Mouse (Mus musculus) erythroblast, embryonic 14.5 days (primary cell): ENCODE results near the gene Mre11a. TPM values are rescaled to one million over a fixed set of nuclear protein-coding genes. Genes with fewer than 3 reads are reported as not detected.

Source experiments
- H3K27me3 ChIP-seq: 2 replicates; pipeline ENCODE4 v1.6.1; 2012; ENCODE audit warnings: inconsistent platforms; ENCODE audit not compliant: control insufficient read depth
- H3K36me3 ChIP-seq: 2 replicates; pipeline ENCODE4 v1.6.1; 2012; ENCODE audit warnings: mild to moderate bottlenecking, inconsistent platforms; ENCODE audit not compliant: control insufficient read depth
- H3K4me1 ChIP-seq: 2 replicates; pipeline ENCODE4 v1.6.1; 2012; ENCODE audit warnings: inconsistent platforms; ENCODE audit not compliant: control insufficient read depth
- H3K4me3 ChIP-seq: replicated peaks from 2 replicates; pipeline ENCODE3; 2012; ENCODE audit warnings: moderate library complexity, mild to moderate bottlenecking, inconsistent platforms
- H3K9me3 ChIP-seq: 2 replicates; pipeline ENCODE4 v1.6.1; 2012; ENCODE audit warnings: low read length, inconsistent platforms, mixed read lengths; ENCODE audit not compliant: control insufficient read depth
- GATA1 ChIP-seq: IDR thresholded peaks from 2 replicates; pipeline ENCODE4 v1.6.1; 2012; ENCODE audit warnings: low read length, inconsistent platforms, mixed read lengths
- TAL1 ChIP-seq: IDR thresholded peaks from 3 replicates; pipeline ENCODE4 v1.6.1; 2012; ENCODE audit warnings: low read length, inconsistent platforms, mixed read lengths
- polyA plus RNA-seq: library from polyadenylated mRNA; stranded (reverse); fragments of >175 nt; gene quantifications from 2 replicates; pipeline ENCODE4 v1.2.3, GENCODE M21; 2012

Gene Mre11a
- polyA plus RNA-seq, 1 experiment = 0.50 TPM

DNA sequence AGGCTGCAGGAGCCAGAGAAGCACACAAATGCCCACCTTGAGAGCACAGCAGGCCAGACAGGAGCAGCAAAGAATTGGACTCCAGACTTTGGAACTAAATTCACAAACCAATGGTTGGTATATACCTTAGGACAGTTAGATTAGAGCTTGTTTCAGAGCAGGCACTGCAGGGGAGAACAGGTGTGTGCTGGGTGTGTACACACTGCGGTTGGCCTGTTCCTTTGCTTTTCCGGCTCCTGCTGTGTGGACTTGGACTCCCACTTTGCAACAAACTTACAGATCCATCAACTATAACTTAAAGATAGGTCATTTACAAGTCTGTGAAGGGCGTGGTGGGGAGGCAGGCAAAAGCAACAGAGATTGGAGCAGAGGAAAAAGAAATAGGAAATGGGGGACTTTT lies 74.3 kb downstream of the Mre11a start:
- no peak overlapping the region for H3K4me3 ChIP-seq
- peaks cover 43% of the 10 kb centered on the region for H3K27me3 ChIP-seq
- H3K9me3 ChIP-seq = no peaks in the 10 kb centered on the region
- TF ChIP-seq GATA1 (no peak), TAL1 (no peak)
- H3K36me3 ChIP-seq = no peaks in the 10 kb centered on the region
- no peaks in the 10 kb centered on the region for H3K4me1 ChIP-seq

DNA sequence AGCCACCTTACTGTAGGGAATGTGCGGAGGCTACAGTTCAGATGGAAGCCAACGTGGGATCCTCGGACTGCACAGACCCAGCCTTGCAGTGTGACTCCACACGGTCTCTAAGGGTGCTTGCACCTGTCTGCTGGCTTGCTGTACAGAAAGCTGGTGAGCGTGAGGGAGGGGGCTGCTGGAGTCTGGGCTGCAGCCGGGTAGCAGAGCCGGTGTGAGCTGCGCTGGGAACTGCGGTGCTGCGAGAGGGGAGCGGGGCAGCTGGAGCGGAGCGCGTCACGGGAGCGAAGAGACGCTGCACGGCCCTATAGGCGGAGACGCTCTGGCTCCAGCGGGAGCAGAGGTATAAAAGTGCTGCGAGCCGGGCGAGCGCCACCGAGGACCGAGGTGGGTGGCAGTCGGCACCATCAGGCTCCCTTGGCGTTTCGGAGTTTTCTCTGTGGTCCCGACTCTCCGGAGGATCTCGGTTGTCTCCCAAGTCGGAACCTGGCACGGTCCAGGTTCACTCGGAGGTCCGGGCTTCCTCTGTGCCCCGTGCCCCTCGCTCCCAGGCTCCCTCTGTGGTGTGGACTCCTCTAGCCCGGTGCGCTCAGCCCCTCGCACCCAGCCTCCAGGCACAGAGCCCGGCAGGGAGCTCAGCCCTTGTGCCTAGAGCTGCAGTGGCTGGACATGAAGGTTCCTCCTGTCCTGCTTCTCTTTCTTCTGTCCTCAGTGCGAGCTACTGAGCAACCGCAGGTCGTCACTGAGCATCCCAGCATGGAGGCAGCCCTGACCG lies 75.6 kb downstream of the Mre11a start, which contains the start of gene Gpr83:
Gene Gpr83 (plus strand): TSS at position 343 of the 772 bp plus-strand sequence.
- H3K4me3 ChIP-seq = no peak within 1 kb of the TSS
- no peaks in the 10 kb centered on the region for H3K9me3 ChIP-seq
- H3K36me3 ChIP-seq = no peaks in the 10 kb centered on the region
- H3K27me3 ChIP-seq = peaks cover 43% of the 10 kb centered on the region
- no peaks in the 10 kb centered on the region for H3K4me1 ChIP-seq
- TF ChIP-seq GATA1 (no peak), TAL1 (no peak)

DNA sequence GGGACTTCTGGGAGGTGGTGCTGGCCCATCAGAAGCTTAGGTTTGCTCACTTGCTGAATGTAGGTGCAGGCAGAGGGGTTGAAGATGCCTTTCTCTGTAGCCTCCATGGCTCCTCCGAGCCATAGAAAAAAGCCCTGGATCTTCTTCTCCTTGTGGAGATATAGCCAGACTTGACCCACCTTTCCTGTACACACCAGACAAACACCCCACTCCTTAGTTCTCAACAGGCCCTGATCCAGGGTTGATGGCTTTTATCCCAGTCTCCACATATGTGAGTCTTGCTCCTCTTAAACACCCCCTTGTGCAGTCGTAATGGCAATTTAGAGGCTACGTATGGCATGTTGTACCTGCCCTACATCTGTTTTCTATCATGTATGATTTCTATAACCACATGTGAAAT lies 78.7 kb downstream of the Mre11a start:
- Histone ChIP-seq H3K4me1 (no peaks in the 10 kb centered on the region), H3K36me3 (no peaks in the 10 kb centered on the region), H3K4me3 (no peak overlapping the region), H3K27me3 (peaks cover 43% of the 10 kb centered on the region), H3K9me3 (no peaks in the 10 kb centered on the region)
- TF ChIP-seq TAL1 = no peak
- TF ChIP-seq GATA1 = no peak

DNA sequence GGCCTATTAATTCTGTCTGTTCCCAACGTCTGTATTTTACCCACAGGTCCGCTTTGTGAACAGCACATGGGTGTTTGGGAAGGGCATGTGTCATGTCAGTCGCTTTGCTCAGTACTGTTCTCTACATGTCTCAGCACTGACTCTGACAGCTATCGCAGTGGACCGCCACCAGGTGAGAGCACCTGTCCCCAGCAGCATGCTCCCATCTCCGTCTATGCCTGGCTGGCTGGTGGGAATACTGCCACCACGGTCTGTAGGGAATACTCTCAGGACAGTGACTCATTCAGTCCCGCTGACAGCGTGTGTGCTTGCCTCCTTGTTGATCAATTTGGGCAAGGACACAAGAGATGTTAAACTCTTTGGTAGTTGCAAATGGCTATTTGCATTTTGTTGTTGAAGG lies 80.3 kb downstream of the Mre11a start:
- Histone ChIP-seq H3K36me3 (no peaks in the 10 kb centered on the region), H3K27me3 (peaks cover 27% of the 10 kb centered on the region), H3K9me3 (no peaks in the 10 kb centered on the region), H3K4me3 (no peak overlapping the region), H3K4me1 (no peaks in the 10 kb centered on the region)
- TF ChIP-seq GATA1 (no peak), TAL1 (no peak)

- no peak overlapping the region for H3K4me3 ChIP-seq
- no peaks in the 10 kb centered on the region for H3K9me3 ChIP-seq
- no peaks in the 10 kb centered on the region for H3K4me1 ChIP-seq
- H3K36me3 ChIP-seq = no peaks in the 10 kb centered on the region
- no peak for TF ChIP-seq GATA1
- no peak for TF ChIP-seq TAL1
- peaks cover 5% of the 10 kb centered on the region for H3K27me3 ChIP-seq
Measured at GRCm38 (mm10) chr9:14866957-14867356, 82.5 kb downstream of the Mre11a start.

DNA sequence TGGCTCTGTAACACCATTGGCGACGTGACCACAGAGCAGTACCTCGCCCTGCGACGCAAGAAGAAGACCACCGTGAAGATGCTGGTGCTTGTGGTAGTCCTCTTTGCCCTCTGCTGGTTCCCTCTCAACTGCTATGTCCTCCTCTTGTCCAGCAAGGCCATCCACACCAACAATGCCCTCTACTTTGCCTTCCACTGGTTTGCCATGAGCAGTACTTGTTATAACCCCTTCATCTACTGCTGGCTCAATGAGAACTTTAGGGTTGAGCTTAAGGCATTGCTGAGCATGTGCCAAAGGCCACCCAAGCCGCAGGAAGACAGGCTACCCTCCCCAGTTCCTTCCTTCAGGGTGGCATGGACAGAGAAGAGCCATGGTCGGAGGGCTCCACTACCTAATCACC lies 83.9 kb downstream of the Mre11a start:
- H3K9me3 ChIP-seq = no peaks in the 10 kb centered on the region
- H3K4me3 ChIP-seq = no peak overlapping the region
- H3K36me3 ChIP-seq = no peaks in the 10 kb centered on the region
- H3K4me1 ChIP-seq = no peaks in the 10 kb centered on the region
- no peaks in the 10 kb centered on the region for H3K27me3 ChIP-seq
- TF ChIP-seq TAL1 = no peak
- no peak for TF ChIP-seq GATA1

GRCm38 (mm10) chr9:14870377-14870776 lies 85.9 kb downstream of the Mre11a start:
- Histone ChIP-seq H3K27me3 (no peaks in the 10 kb centered on the region), H3K9me3 (no peaks in the 10 kb centered on the region), H3K4me1 (no peaks in the 10 kb centered on the region), H3K36me3 (no peaks in the 10 kb centered on the region), H3K4me3 (no peak overlapping the region)
- TF ChIP-seq TAL1 (no peak), GATA1 (no peak)

- H3K36me3 ChIP-seq = no peaks in the 10 kb centered on the region
Measured at GRCm38 (mm10) chr9:14870802-14871201, 86.3 kb downstream of the Mre11a start.

DNA sequence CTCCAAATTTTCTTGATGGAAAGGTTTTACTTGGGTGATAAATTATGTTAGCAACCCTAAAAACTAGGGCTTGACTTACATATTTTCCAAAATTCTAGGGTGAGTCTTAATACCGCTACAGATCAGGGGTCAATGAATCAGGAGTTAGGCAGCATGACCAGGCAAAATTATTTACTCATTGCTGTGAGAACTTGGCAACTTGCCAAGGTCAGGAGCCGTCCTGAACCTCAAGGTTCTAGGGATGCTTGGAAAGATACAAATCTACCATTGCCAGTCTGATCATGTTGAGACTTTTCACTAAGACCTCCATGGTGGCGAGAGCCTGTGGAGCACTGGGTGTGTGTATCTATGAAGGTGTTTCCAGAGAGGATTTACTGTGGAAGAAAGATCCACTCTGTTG lies 87.1 kb downstream of the Mre11a start:
- Histone ChIP-seq H3K4me1 (no peaks in the 10 kb centered on the region), H3K27me3 (no peaks in the 10 kb centered on the region), H3K36me3 (no peaks in the 10 kb centered on the region), H3K9me3 (no peaks in the 10 kb centered on the region), H3K4me3 (no peak overlapping the region)
- TF ChIP-seq TAL1 (no peak), GATA1 (no peak)

More at GRCm38 (mm10) chr9:14870802-14871201, 86.3 kb downstream of the Mre11a start:
- TF ChIP-seq TAL1 (no peak), GATA1 (no peak)
- H3K4me1 ChIP-seq = no peaks in the 10 kb centered on the region
- H3K27me3 ChIP-seq = no peaks in the 10 kb centered on the region
- H3K4me3 ChIP-seq = no peak overlapping the region
- H3K9me3 ChIP-seq = no peaks in the 10 kb centered on the region
